Mouse (Mus musculus): ENCODE results near the gene Jup.

DNA sequence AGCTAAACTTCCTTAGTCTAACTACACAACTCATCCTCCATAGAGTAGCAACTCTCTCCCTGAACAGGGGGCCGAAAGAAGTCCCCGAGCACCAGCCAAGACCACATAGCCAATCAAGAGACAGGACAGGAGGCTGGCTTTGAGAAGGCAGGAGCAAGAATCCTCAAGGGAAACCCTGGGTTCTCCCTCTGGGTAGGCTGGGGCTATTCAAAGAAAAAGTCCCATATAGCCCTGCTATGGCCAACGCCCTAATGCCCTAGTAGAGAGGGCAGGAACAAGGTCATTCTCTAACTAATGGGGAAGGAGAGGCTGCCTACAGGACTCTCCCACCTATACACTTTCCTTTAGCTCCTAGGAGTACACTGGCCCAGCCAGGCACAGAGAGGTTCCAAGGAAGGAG, 12.5 kb downstream of the Jup start:
- no peak for TF ChIP-seq CTCF (IDR thresholded peaks at IDR 0.05; ENCODE audit: low read depth)
- no peak for TF ChIP-seq EP300 (IDR thresholded peaks at IDR 0.05; ENCODE audit: low read depth)
